Mouse (Mus musculus) lung, embryonic 16.5 days (tissue): ENCODE measurements at regions not wholly inside any gene's neighbourhood (a gene's known extent, or its start where the extent isn't known, plus 50 kb on each side); places are given as distances from the start of the nearest gene placed in this dataset.
A peak's percentile ranks its signal among the peaks of the same experiment; 100 is the strongest.

ENCODE experiments used
- ATAC-seq: fragments of 200-750 bp; cut with Nextera tagmentation; 2 replicates; pipeline ENCODE4 v1.8.0; 2017; ENCODE audit warnings: low read depth, mild to moderate bottlenecking, moderate library complexity
- H3K27ac ChIP-seq: fragments of 300-500 bp; sonication (generic); 2 replicates; pipeline ENCODE4 v1.5.1; 2014; ENCODE audit warnings: mild to moderate bottlenecking, control low read depth, low read length
- H3K27me3 ChIP-seq: fragments of 300-500 bp; sonication (generic); 2 replicates; pipeline ENCODE4 v1.6.1; 2014; ENCODE audit warnings: low read depth, low read length, mixed read lengths; ENCODE audit not compliant: control insufficient read depth, insufficient read depth
- H3K36me3 ChIP-seq: fragments of 300-500 bp; sonication (generic); 2 replicates; pipeline ENCODE4 v1.6.1; 2014; ENCODE audit warnings: low read length; ENCODE audit not compliant: control insufficient read depth, insufficient read depth
- H3K4me1 ChIP-seq: fragments of 300-500 bp; sonication (generic); replicated peaks from 2 replicates; pipeline ENCODE4 v1.6.1; 2014; ENCODE audit warnings: low read length, mixed read lengths; ENCODE audit not compliant: control insufficient read depth, insufficient read depth
- H3K4me2 ChIP-seq: fragments of 300-500 bp; sonication (generic); 2 replicates; pipeline ENCODE4 v1.6.1; 2014; ENCODE audit warnings: low read depth, low read length, control low read depth
- H3K4me3 ChIP-seq: fragments of 300-500 bp; sonication (generic); 2 replicates; pipeline ENCODE4 v1.5.1; 2014; ENCODE audit warnings: mild to moderate bottlenecking, low read length, control low read depth
- H3K9ac ChIP-seq: fragments of 300-500 bp; sonication (generic); 2 replicates; pipeline ENCODE4 v1.6.1; 2014; ENCODE audit warnings: low read length, control low read depth
- H3K9me3 ChIP-seq: fragments of 300-500 bp; sonication (generic); 2 replicates; pipeline ENCODE4 v1.6.1; 2016; ENCODE audit warnings: low read length; ENCODE audit not compliant: control insufficient read depth
- WGBS: fragments of 180-500 bp; shearing (Covaris S2); extraction: QIAGEN DNeasy Blood & Tissue Kit; methylation state at CpG from one replicate; pipeline ENCODE4 v1.1.7; 2014; 5-methylcytosine and 5-hydroxymethylcytosine counted together

GRCm38 (mm10) chr6:16514054-16514453 lies 384.2 kb downstream of the Tfec start:
- H3K4me2 ChIP-seq = no peak overlapping the region
- H3K36me3 ChIP-seq = no peaks in the 10 kb centered on the region
- ATAC-seq = no peak
- no peak overlapping the region for H3K4me3 ChIP-seq
- no peak overlapping the region for H3K9ac ChIP-seq
- H3K4me1 ChIP-seq = no peaks in the 10 kb centered on the region
- H3K9me3 ChIP-seq = no peaks in the 10 kb centered on the region
- 42% methylated on average over 1 of the region's 1 CpGs for WGBS
- no peak overlapping the region for H3K27ac ChIP-seq
- no peaks in the 10 kb centered on the region for H3K27me3 ChIP-seq

GRCm38 (mm10) chr6:16513541-16513940 lies 384.7 kb downstream of the Tfec start:
- Histone ChIP-seq H3K9me3 (no peaks in the 10 kb centered on the region), H3K27ac (no peak overlapping the region), H3K4me2 (no peak overlapping the region), H3K4me3 (no peak overlapping the region), H3K9ac (no peak overlapping the region), H3K27me3 (no peaks in the 10 kb centered on the region), H3K36me3 (no peaks in the 10 kb centered on the region), H3K4me1 (no peaks in the 10 kb centered on the region)
- ATAC-seq = no peak

GRCm38 (mm10) chr6:16503836-16504235 lies 394.4 kb downstream of the Tfec start:
- no peaks in the 10 kb centered on the region for H3K4me1 ChIP-seq
- H3K9me3 ChIP-seq = no peaks in the 10 kb centered on the region; the same call in 1 of the 2 replicates
- no peak overlapping the region for H3K4me3 ChIP-seq
- H3K36me3 ChIP-seq = no peaks in the 10 kb centered on the region
- H3K4me2 ChIP-seq = no peak overlapping the region
- ATAC-seq = no peak
- H3K27me3 ChIP-seq = no peaks in the 10 kb centered on the region
- 76% methylated on average over 4 of the region's 4 CpGs for WGBS
- H3K27ac ChIP-seq = no peak overlapping the region
- H3K9ac ChIP-seq = no peak overlapping the region

GRCm38 (mm10) chr6:16487015-16487630 lies 411.1 kb downstream of the Tfec start:
- peak overlapping the region; percentile 17; the same call in 1 of the 2 replicates for H3K4me2 ChIP-seq
- peak; percentile 99 for ATAC-seq
- H3K4me1 ChIP-seq = no peaks in the 10 kb centered on the region
- H3K9me3 ChIP-seq = no peaks in the 10 kb centered on the region
- H3K9ac ChIP-seq = no peak overlapping the region
- no peaks in the 10 kb centered on the region for H3K36me3 ChIP-seq
- no peak overlapping the region for H3K27ac ChIP-seq
- 47% methylated on average over 8 of the region's 8 CpGs for WGBS
- no peak overlapping the region for H3K4me3 ChIP-seq
- H3K27me3 ChIP-seq = no peaks in the 10 kb centered on the region

GRCm38 (mm10) chr6:16483295-16483694 lies 414.9 kb downstream of the Tfec start:
- Histone ChIP-seq H3K4me3 (no peak overlapping the region), H3K27ac (no peak overlapping the region), H3K36me3 (no peaks in the 10 kb centered on the region), H3K9ac (no peak overlapping the region), H3K9me3 (no peaks in the 10 kb centered on the region), H3K4me2 (no peak overlapping the region), H3K4me1 (no peaks in the 10 kb centered on the region), H3K27me3 (no peaks in the 10 kb centered on the region)
- ATAC-seq = no peak
- 79% methylated on average over 5 of the region's 5 CpGs for WGBS

GRCm38 (mm10) chr6:16468693-16469375 lies 429.4 kb downstream of the Tfec start:
- 73% methylated on average over 3 of the region's 3 CpGs for WGBS
- ATAC-seq = no peak
- Histone ChIP-seq H3K4me1 (no peaks in the 10 kb centered on the region), H3K27me3 (no peaks in the 10 kb centered on the region), H3K4me2 (no peak overlapping the region), H3K9me3 (no peaks in the 10 kb centered on the region), H3K9ac (no peak overlapping the region), H3K36me3 (no peaks in the 10 kb centered on the region), H3K4me3 (no peak overlapping the region), H3K27ac (no peak overlapping the region)

GRCm38 (mm10) chr6:16458279-16458678 lies 440.0 kb downstream of the Tfec start:
- Histone ChIP-seq H3K9ac (no peak overlapping the region), H3K36me3 (no peaks in the 10 kb centered on the region), H3K4me2 (no peak overlapping the region), H3K4me3 (no peak overlapping the region), H3K4me1 (no peaks in the 10 kb centered on the region), H3K9me3 (no peaks in the 10 kb centered on the region), H3K27me3 (no peaks in the 10 kb centered on the region), H3K27ac (no peak overlapping the region)
- WGBS = 83% methylated on average over 3 of the region's 3 CpGs
- no peak for ATAC-seq
